Mouse (Mus musculus) neutrophil, adult 65 days (primary cell): ENCODE data around the gene Capg. TPM values are rescaled to one million over a fixed set of nuclear protein-coding genes. Genes with fewer than 3 reads are reported as not detected.

Experiments
- total RNA-seq: library from RNA; stranded (reverse); gene quantifications from 2 replicates; pipeline ENCODE4 v1.2.4, GENCODE M21; 2023

The Capg gene
- 272 and 314 TPM in 2 replicates for total RNA-seq

GRCm38 (mm10) chr6:72544283-72544987 is at the start of gene Capg:
Gene Capg (plus strand): TSS chr6:72544391.

DNA sequence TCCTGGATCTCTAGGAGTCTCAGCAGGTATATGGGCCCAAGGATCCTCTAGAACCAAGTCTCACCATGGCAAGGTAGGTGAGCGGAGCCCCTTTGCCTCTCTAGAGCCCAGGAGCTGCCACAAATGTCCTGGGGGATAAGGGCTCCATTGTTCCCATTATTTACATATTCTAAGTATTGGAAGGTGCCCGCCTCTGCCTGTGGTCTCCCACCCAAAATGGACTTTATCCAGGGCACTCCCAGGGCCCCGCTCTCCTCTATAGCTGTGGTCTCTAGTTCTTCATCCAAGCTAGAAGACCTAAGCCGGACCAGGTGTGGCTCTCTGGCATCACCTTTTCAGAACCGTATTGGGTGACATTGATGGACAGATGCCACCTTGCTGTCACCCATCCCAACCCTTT is 22.6 kb upstream of the Capg start, which contains the start of gene Sh2d6:
TSS of gene Sh2d6 (minus strand) at position 101 of the 400 bp plus-strand sequence.

GRCm38 (mm10) chr6:72597956-72598753 is 54.0 kb downstream of the Capg start, which contains the start of the genes Elmod3 and Retsat:
Gene Elmod3 (minus strand): TSS chr6:72598413.
Gene Retsat (plus strand): TSS chr6:72598475.

Other genes starting within 250 kb of the Capg start
- 1.5 and 2.0 TPM in 2 replicates for gene Sftpb, start 239.8 kb upstream of the Capg start, total RNA-seq
- 43.7 and 45.6 TPM in 2 replicates for gene Usp39, start 199.2 kb upstream of the Capg start, total RNA-seq
- 47.6 and 59.0 TPM in 2 replicates for gene 0610030E20Rik, start 197.1 kb upstream of the Capg start, total RNA-seq
- gene Tmem150a, start 188.9 kb upstream of the Capg start, total RNA-seq, result 1.2 and 1.5 TPM in 2 replicates
- gene Rnf181, start 177.4 kb upstream of the Capg start, total RNA-seq, result 57.2 and 63.1 TPM in 2 replicates
- gene Vamp5, start 163.9 kb upstream of the Capg start, total RNA-seq, result 37.2 and 50.9 TPM in 2 replicates
- 222 and 223 TPM in 2 replicates for gene Vamp8, start 153.7 kb upstream of the Capg start, total RNA-seq
- 5.1 and 7.4 TPM in 2 replicates for gene Ggcx, start 130.1 kb upstream of the Capg start, total RNA-seq
- gene Mat2a, start 104.8 kb upstream of the Capg start, total RNA-seq, result 78.9 and 102 TPM in 2 replicates
- not detected in 2 replicates for gene Sh2d6, start 22.7 kb upstream of the Capg start, total RNA-seq
- 4.2 and 4.7 TPM in 2 replicates for gene Elmod3, start 54.0 kb downstream of the Capg start, total RNA-seq
- 9.2 and 15.9 TPM in 2 replicates for gene Retsat, start 54.1 kb downstream of the Capg start, total RNA-seq
- gene Tgoln1, start 72.6 kb downstream of the Capg start, total RNA-seq, result 139 and 180 TPM in 2 replicates
- gene Tcf7l1, start 244.9 kb downstream of the Capg start, total RNA-seq, result 0.35 TPM in 1 of 2 replicates, not detected in the other